Mouse (Mus musculus): ENCODE measurements around the gene Smg1.

DNA sequence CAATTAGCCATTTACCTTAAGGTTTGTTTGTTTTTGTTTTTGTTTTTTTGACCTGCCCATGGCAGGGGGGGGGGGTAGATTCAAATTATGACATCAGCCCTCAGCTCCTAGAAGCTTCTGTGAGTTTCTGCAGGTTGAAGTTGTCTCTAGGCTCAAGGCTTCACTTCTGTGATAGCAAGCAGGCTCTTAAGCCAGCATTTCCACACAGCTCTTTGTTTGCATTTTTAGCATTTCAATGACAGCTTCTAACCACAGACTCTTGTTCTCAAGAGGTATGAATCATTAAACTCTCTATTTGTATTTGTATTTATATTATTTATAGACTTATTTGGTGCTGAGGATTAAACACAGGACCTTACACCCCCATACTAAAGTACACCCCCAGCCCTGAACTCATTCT is 15.0 kb upstream of the Smg1 start:
- TF ChIP-seq FLI1 (IDR thresholded peaks at IDR 0.05; ENCODE audit: low read length) (no peak), GATA1 (IDR thresholded peaks at IDR 0.05; ENCODE audit: borderline replicate concordance, low read length) (no peak)

Measured in megakaryocyte, embryonic 14.5 days (primary cell).